Comparison of ENCODE assay signal across 20 mouse cellular contexts in the genomic region with DNA sequence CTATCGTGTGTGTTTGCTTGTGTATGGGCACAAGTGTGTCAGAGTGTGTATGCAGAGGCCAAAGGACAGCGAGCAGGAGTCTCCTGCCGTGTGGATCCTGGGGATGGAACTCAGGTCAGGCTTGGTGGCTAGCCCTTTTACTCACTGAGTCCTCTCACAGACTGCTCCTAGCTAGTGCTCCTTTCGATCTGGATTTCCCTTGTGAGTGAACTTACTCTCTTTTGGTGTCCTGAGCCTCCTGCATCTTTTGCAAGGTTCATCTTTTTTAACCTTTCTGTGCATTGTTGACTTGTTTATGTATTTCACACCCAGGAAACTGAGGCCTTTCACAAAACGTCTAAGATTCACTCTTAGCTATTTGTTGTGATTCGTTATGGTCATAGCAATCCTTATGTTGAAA.
"Had no signal": no experiment of that assay in that cellular context is flagged by ENCODE, and none has a peak within 500 bp of the region (broad histone marks: within the 10 kb centered on the region; RNA-seq: fewer than 3 reads in every experiment).

No protein-coding gene starts in this region.

- ATAC-seq: liver, postnatal 0 days; midbrain, embryonic 15.5 days had no signal

- H3K27ac ChIP-seq: limb, embryonic 12.5 days; limb, embryonic 15.5 days; liver, embryonic 14.5 days; lung, embryonic 15.5 days; midbrain, embryonic 10.5 days; midbrain, embryonic 15.5 days; neural tube, embryonic 12.5 days; stomach, postnatal 0 days had no signal

- H3K4me3 ChIP-seq: limb, embryonic 12.5 days; limb, embryonic 15.5 days; lung, embryonic 15.5 days; megakaryocyte, embryonic 14.5 days; midbrain, embryonic 10.5 days; midbrain, embryonic 15.5 days; neural tube, embryonic 12.5 days had no signal

- H3K36me3 ChIP-seq: limb, embryonic 12.5 days; limb, embryonic 15.5 days; lung, embryonic 15.5 days; midbrain, embryonic 10.5 days; midbrain, embryonic 15.5 days; neural tube, embryonic 12.5 days had no signal

- H3K9ac ChIP-seq: limb, embryonic 12.5 days; limb, embryonic 15.5 days; liver, embryonic 14.5 days; liver, postnatal 0 days; lung, embryonic 15.5 days; midbrain, embryonic 15.5 days; neural tube, embryonic 12.5 days had no signal

- DNase-seq: kidney, adult 18-20 months; kidney, adult 9 months; kidney, postnatal 14 days; kidney, postnatal 4 days; left cerebral cortex, postnatal 4 days; liver, postnatal 0 days; lung, postnatal 10 days; lung, postnatal 36 days; thymus, adult 2 months; thymus, postnatal 14 days had no signal

- H3K27me3 ChIP-seq: limb, embryonic 15.5 days; lung, embryonic 15.5 days; neural tube, embryonic 12.5 days had no signal

- H3K4me2 ChIP-seq: limb, embryonic 12.5 days; limb, embryonic 15.5 days; liver, embryonic 11.5 days; midbrain, embryonic 15.5 days; neural tube, embryonic 12.5 days had no signal

- H3K9me3 ChIP-seq: limb, embryonic 12.5 days; limb, embryonic 15.5 days; lung, embryonic 15.5 days; megakaryocyte, embryonic 14.5 days; midbrain, embryonic 10.5 days; midbrain, embryonic 15.5 days; neural tube, embryonic 12.5 days had no signal
